Mouse (Mus musculus): ENCODE measurements around the gene Stk10. TPM values are rescaled to one million over a fixed set of nuclear protein-coding genes. Genes with fewer than 3 reads are reported as not detected.

The Stk10 gene
- polyA plus RNA-seq, 1 experiment from 2014 or later, result 2.0 TPM

- WGBS, result 78% methylated on average over 5 of the region's 5 CpGs
- Histone ChIP-seq H3K27ac (peak overlapping the region; percentile 35; the same call in 1 of the 2 replicates), H3K36me3 (replicated peaks) (no peaks in the 10 kb centered on the region), H3K9me3 (no peaks in the 10 kb centered on the region), H3K27me3 (ENCODE audit: poor library complexity, severe bottlenecking) (no peaks in the 10 kb centered on the region), H3K4me1 (peaks cover 32% of the 10 kb centered on the region), H3K4me3 (no peak overlapping the region)
- DNase-seq (ENCODE audit: extremely low spot score, low spot score), result no peak
Measured at GRCm38 (mm10) chr11:32623236-32623635, 90.1 kb downstream of the Stk10 start.

GRCm38 (mm10) chr11:32623912-32624311, 90.8 kb downstream of the Stk10 start:
- no peaks in the 10 kb centered on the region for H3K27me3 ChIP-seq (ENCODE audit: poor library complexity, severe bottlenecking)
- no peak overlapping the region for H3K4me3 ChIP-seq
- H3K4me1 ChIP-seq, result peaks cover 30% of the 10 kb centered on the region
- no peak for DNase-seq (ENCODE audit: extremely low spot score, low spot score)
- H3K36me3 ChIP-seq (replicated peaks), result no peaks in the 10 kb centered on the region
- peak overlapping the region; percentile 35; the same call in 1 of the 2 replicates for H3K27ac ChIP-seq
- WGBS, result 74% methylated on average over 6 of the region's 6 CpGs
- no peaks in the 10 kb centered on the region for H3K9me3 ChIP-seq

GRCm38 (mm10) chr11:32625677-32626076, 92.6 kb downstream of the Stk10 start:
- Histone ChIP-seq H3K36me3 (replicated peaks) (no peaks in the 10 kb centered on the region), H3K9me3 (no peaks in the 10 kb centered on the region), H3K27ac (no peak overlapping the region), H3K4me3 (no peak overlapping the region), H3K4me1 (peaks cover 18% of the 10 kb centered on the region), H3K27me3 (ENCODE audit: poor library complexity, severe bottlenecking) (no peaks in the 10 kb centered on the region)
- no peak for DNase-seq (ENCODE audit: extremely low spot score, low spot score)
- WGBS, result 66% methylated on average over 1 of the region's 1 CpGs

DNA sequence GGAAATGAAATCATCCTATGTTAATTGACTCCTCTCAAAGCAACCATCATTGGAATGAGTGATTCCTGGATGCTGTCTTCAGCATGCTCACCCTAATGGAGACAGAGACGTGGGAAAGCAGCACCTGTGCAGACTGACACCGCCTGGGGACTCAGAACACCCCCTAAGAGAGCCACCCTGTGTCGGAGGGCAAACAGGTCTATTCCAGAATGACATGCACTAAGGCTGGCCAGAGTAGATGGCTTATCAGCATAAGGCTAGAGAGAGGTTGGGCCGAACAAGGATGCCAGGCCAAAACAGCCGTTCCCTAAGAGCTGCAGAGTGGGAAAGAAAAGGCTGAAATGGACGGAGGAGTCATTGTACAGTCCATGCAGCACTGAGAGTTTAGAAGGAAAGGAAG, 93.0 kb downstream of the Stk10 start:
- no peaks in the 10 kb centered on the region for H3K9me3 ChIP-seq
- H3K36me3 ChIP-seq (replicated peaks), result no peaks in the 10 kb centered on the region
- no peak overlapping the region for H3K4me3 ChIP-seq
- H3K4me1 ChIP-seq, result peaks cover 18% of the 10 kb centered on the region
- DNase-seq (ENCODE audit: extremely low spot score, low spot score), result no peak
- no peaks in the 10 kb centered on the region for H3K27me3 ChIP-seq (ENCODE audit: poor library complexity, severe bottlenecking)
- 83% methylated on average over 6 of the region's 6 CpGs for WGBS
- no peak overlapping the region for H3K27ac ChIP-seq

DNA sequence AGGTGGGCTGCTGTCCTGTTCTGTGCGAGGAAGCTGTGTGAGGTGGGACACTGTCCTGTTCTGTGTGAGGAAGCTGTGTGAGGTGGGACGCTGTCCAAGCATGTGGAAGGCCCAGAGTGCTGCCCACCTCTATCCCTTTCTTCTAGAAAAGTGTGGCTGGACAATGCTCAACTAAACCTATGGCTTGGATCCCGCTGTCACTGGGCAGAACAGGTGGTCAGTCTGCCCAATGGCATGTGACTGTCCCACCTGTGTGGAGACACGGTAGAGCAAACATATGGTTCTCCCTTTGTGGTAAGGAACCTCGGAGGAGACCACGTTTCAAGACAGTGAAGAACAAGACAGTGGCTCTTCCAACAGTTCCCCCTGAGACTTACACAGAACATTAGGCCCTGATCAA, 94.8 kb downstream of the Stk10 start:
- Histone ChIP-seq H3K27ac (no peak overlapping the region), H3K9me3 (no peaks in the 10 kb centered on the region), H3K4me1 (peaks cover 12% of the 10 kb centered on the region), H3K27me3 (ENCODE audit: poor library complexity, severe bottlenecking) (no peaks in the 10 kb centered on the region), H3K36me3 (replicated peaks) (no peaks in the 10 kb centered on the region), H3K4me3 (no peak overlapping the region)
- no peak for DNase-seq (ENCODE audit: extremely low spot score, low spot score)
- WGBS, result 89% methylated on average over 6 of the region's 6 CpGs

GRCm38 (mm10) chr11:32629713-32630211, 96.7 kb downstream of the Stk10 start:
- no peaks in the 10 kb centered on the region for H3K36me3 ChIP-seq (replicated peaks)
- no peaks in the 10 kb centered on the region for H3K27me3 ChIP-seq (ENCODE audit: poor library complexity, severe bottlenecking)
- H3K4me1 ChIP-seq, result peaks cover 5% of the 10 kb centered on the region; the same call in 1 of the 2 replicates
- WGBS, result 91% methylated on average over 4 of the region's 4 CpGs
- H3K9me3 ChIP-seq, result no peaks in the 10 kb centered on the region
- no peak overlapping the region for H3K27ac ChIP-seq
- no peak for DNase-seq (ENCODE audit: extremely low spot score, low spot score)
- H3K4me3 ChIP-seq, result no peak overlapping the region

DNA sequence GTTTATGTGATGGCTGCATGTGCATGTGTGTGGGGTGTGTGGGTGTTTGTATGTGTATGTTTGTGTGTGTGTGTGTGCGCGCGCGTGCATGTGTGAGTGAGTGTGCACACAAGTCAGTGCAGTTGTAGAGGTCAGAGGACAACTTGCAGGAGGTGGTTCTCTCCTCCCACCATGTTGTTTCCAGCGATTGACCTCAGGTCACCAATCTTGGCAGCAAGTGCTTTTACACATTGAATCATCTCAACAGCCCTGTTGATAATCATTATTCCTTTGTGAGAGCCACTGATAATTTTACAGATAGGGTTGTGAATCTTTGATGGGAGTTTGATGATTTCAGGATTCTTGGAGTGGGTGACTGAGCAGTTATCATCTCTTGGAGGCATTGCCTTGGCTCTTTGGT, 99.6 kb downstream of the Stk10 start:
- H3K4me3 ChIP-seq, result no peak overlapping the region
- no peaks in the 10 kb centered on the region for H3K36me3 ChIP-seq (replicated peaks)
- WGBS, result 97% methylated on average over 5 of the region's 5 CpGs
- H3K4me1 ChIP-seq, result peaks cover 6% of the 10 kb centered on the region; the same call in 1 of the 2 replicates
- H3K9me3 ChIP-seq, result no peaks in the 10 kb centered on the region
- H3K27ac ChIP-seq, result no peak overlapping the region
- H3K27me3 ChIP-seq (ENCODE audit: poor library complexity, severe bottlenecking), result no peaks in the 10 kb centered on the region
- no peak for DNase-seq (ENCODE audit: extremely low spot score, low spot score)

- Histone ChIP-seq H3K4me1 (peaks cover 9% of the 10 kb centered on the region; the same call in 1 of the 2 replicates), H3K27ac (no peak overlapping the region), H3K4me3 (no peak overlapping the region), H3K9me3 (no peaks in the 10 kb centered on the region), H3K27me3 (ENCODE audit: poor library complexity, severe bottlenecking) (no peaks in the 10 kb centered on the region), H3K36me3 (replicated peaks) (no peaks in the 10 kb centered on the region)
- 70% methylated on average over 3 of the region's 3 CpGs for WGBS
- no peak for DNase-seq (ENCODE audit: extremely low spot score, low spot score)
Measured at GRCm38 (mm10) chr11:32633542-32633941, 100.4 kb downstream of the Stk10 start.

GRCm38 (mm10) chr11:32634143-32634542, 101.0 kb downstream of the Stk10 start:
- Histone ChIP-seq H3K4me3 (no peak overlapping the region), H3K27me3 (ENCODE audit: poor library complexity, severe bottlenecking) (no peaks in the 10 kb centered on the region), H3K4me1 (peaks cover 13% of the 10 kb centered on the region; the same call in 1 of the 2 replicates), H3K36me3 (replicated peaks) (no peaks in the 10 kb centered on the region), H3K27ac (no peak overlapping the region), H3K9me3 (no peaks in the 10 kb centered on the region)
- 89% methylated on average over 2 of the region's 2 CpGs for WGBS
- no peak for DNase-seq (ENCODE audit: extremely low spot score, low spot score)

DNA sequence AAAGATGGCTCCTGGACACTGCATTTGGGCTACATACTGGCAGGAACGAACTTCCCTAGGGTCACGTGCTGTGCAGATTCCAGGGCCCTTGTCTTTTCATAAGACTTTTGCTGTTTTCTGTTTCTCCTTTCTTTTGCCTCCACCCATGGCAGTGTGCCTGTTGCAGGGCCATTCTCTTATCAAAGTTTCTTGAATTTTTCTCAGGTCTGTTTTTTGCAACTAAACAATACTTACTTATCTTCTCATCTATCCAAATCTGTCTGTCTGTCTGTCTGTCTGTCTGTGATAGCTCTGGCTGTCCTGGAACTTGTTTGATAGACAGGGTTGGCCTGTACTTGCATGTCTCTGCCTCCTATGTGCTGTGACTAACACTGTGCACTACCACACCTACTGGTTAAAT, 101.7 kb downstream of the Stk10 start:
- DNase-seq (ENCODE audit: extremely low spot score, low spot score), result no peak
- peaks cover 14% of the 10 kb centered on the region; the same call in 1 of the 2 replicates for H3K4me1 ChIP-seq
- H3K36me3 ChIP-seq (replicated peaks), result no peaks in the 10 kb centered on the region
- no peaks in the 10 kb centered on the region for H3K9me3 ChIP-seq
- H3K27ac ChIP-seq, result no peak overlapping the region
- H3K27me3 ChIP-seq (ENCODE audit: poor library complexity, severe bottlenecking), result no peaks in the 10 kb centered on the region
- H3K4me3 ChIP-seq, result no peak overlapping the region
- WGBS, result 66% methylated on average over 2 of the region's 2 CpGs

DNA sequence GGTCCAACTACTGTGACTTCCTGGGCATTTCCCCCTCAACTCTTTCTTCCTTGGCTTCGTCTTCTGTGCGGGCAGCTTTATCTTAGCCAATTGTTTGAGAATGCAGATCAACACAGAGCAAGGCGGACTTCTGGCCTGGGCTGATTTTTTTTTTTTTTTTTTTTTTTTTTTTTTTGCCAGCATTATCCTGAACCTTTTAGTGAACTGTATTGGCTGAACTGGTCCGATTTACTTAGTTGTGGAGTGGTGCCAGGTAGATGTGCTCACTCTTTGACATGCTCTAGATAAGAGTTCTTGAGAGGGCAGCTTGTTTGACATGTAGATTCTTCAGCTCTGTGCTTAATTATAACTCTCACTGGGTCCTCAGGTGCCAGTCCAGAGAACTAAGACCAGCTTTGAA, 103.2 kb downstream of the Stk10 start:
- H3K9me3 ChIP-seq, result no peaks in the 10 kb centered on the region
- no peaks in the 10 kb centered on the region for H3K36me3 ChIP-seq (replicated peaks)
- WGBS, result 75% methylated on average over 4 of the region's 4 CpGs
- H3K4me3 ChIP-seq, result no peak overlapping the region
- no peaks in the 10 kb centered on the region for H3K27me3 ChIP-seq (ENCODE audit: poor library complexity, severe bottlenecking)
- H3K4me1 ChIP-seq, result peaks cover 23% of the 10 kb centered on the region
- no peak overlapping the region for H3K27ac ChIP-seq
- no peak for DNase-seq (ENCODE audit: extremely low spot score, low spot score)

GRCm38 (mm10) chr11:32638521-32639255, 105.6 kb downstream of the Stk10 start:
- WGBS, result 81% methylated on average over 8 of the region's 8 CpGs
- H3K27me3 ChIP-seq (ENCODE audit: poor library complexity, severe bottlenecking), result no peaks in the 10 kb centered on the region
- no peak for DNase-seq (ENCODE audit: extremely low spot score, low spot score)
- no peak overlapping the region for H3K27ac ChIP-seq
- H3K36me3 ChIP-seq (replicated peaks), result no peaks in the 10 kb centered on the region
- no peak overlapping the region for H3K4me3 ChIP-seq
- peaks cover 35% of the 10 kb centered on the region for H3K4me1 ChIP-seq
- no peaks in the 10 kb centered on the region for H3K9me3 ChIP-seq

DNA sequence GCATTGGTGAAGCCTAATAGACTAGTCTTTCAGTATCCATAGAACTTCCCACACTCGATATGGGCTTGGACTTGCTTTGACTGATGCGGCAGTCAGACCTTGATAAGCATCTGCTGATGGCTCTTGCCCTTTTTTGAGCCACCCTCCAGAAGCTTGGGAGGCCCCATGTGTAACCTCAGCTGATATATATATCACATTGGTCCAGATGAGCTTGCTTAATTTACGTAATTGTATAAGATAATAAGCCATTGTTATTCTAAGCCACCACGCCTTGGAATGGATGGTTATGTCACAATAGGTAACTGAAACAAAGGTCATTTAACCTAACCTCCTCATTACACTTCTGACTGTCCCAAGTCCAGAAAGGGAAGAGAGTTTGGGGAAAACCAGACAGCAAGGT, 107.5 kb downstream of the Stk10 start:
- Histone ChIP-seq H3K27me3 (ENCODE audit: poor library complexity, severe bottlenecking) (no peaks in the 10 kb centered on the region), H3K4me1 (peaks cover 35% of the 10 kb centered on the region), H3K27ac (no peak overlapping the region), H3K36me3 (replicated peaks) (no peaks in the 10 kb centered on the region), H3K9me3 (no peaks in the 10 kb centered on the region), H3K4me3 (no peak overlapping the region)
- WGBS, result 91% methylated on average over 4 of the region's 4 CpGs
- DNase-seq (ENCODE audit: extremely low spot score, low spot score), result no peak
